Mouse (Mus musculus) myocyte (in vitro differentiated cells): Measurements from ENCODE around the gene Tmem238.

Source experiments
- CEBPB ChIP-seq: IDR thresholded peaks from 2 replicates; pipeline ENCODE4 v1.6.1; 2011; ENCODE audit warnings: mild to moderate bottlenecking, moderate library complexity; ENCODE audit not compliant: poor library complexity, insufficient read depth, severe bottlenecking
- E2F4 ChIP-seq: IDR thresholded peaks from one replicate; pipeline ENCODE4 v1.6.1; 2011; ENCODE audit warnings: mild to moderate bottlenecking, control low read depth, moderate library complexity; ENCODE audit not compliant: insufficient read depth
- MAX ChIP-seq: IDR thresholded peaks from one replicate; pipeline ENCODE4 v1.6.1; 2011; ENCODE audit warnings: low read depth, mild to moderate bottlenecking, control low read depth
- MYOD1 ChIP-seq, 3 experiments: IDR thresholded peaks; one replicate each; pipeline ENCODE4 v1.6.1; 2011; ENCODE audit warnings: control low read depth in 2 of 3, low read depth in 2 of 3, mild to moderate bottlenecking in 2 of 3, moderate library complexity in 1 of 3; ENCODE audit not compliant: insufficient read length in 2 of 3, control insufficient read depth in 1 of 3
- MYOG ChIP-seq, 3 experiments: IDR thresholded peaks; one replicate each; pipeline ENCODE4 v1.6.1; 2011; ENCODE audit warnings: control low read depth in 2 of 3, low read depth in 2 of 3, mild to moderate bottlenecking in 2 of 3; ENCODE audit not compliant: insufficient read length in 2 of 3, control insufficient read depth in 1 of 3, insufficient read depth in 1 of 3
- POLR2A ChIP-seq: IDR thresholded peaks from one replicate; pipeline ENCODE4 v1.6.1; 2011; ENCODE audit warnings: low read depth, mild to moderate bottlenecking, control low read depth, moderate library complexity; ENCODE audit not compliant: insufficient read length
- POLR2AphosphoS2 ChIP-seq: IDR thresholded peaks from one replicate; pipeline ENCODE4 v1.6.1; 2011; ENCODE audit warnings: low read depth, control low read depth; ENCODE audit not compliant: insufficient read length
- SRF ChIP-seq: IDR thresholded peaks from one replicate; pipeline ENCODE4 v1.6.1; 2011; ENCODE audit warnings: low read depth; ENCODE audit not compliant: control insufficient read depth, insufficient read length
- TCF12 ChIP-seq: IDR thresholded peaks from one replicate; pipeline ENCODE4 v1.6.1; 2011; ENCODE audit warnings: mild to moderate bottlenecking, control low read depth; ENCODE audit not compliant: poor library complexity, insufficient read depth, severe bottlenecking
- USF1 ChIP-seq: IDR thresholded peaks from one replicate; pipeline ENCODE4 v1.6.1; 2011; ENCODE audit warnings: low read depth, mild to moderate bottlenecking, control low read depth, moderate library complexity

- TF ChIP-seq POLR2A = no peak
- TF ChIP-seq USF1 = no peak
- no peak for TF ChIP-seq POLR2AphosphoS2
- TF ChIP-seq MYOD1 (IDR thresholded peaks at IDR 0.05; ENCODE audit: control insufficient read depth in 1 of 3, insufficient read length in 2 of 3, low read depth in 2 of 3) = no peak
- no peak for TF ChIP-seq SRF
- no peak for TF ChIP-seq MAX
- no peak for TF ChIP-seq CEBPB
- TF ChIP-seq E2F4 = no peak
- TF ChIP-seq TCF12 = no peak
- TF ChIP-seq MYOG (IDR thresholded peaks at IDR 0.05; ENCODE audit: control insufficient read depth in 1 of 3, insufficient read depth in 1 of 3, insufficient read length in 2 of 3, low read depth in 2 of 3) = no peak
Measured at GRCm38 (mm10) chr7:4802247-4802646, 12.8 kb upstream of the Tmem238 start.
